In the genomic region with DNA sequence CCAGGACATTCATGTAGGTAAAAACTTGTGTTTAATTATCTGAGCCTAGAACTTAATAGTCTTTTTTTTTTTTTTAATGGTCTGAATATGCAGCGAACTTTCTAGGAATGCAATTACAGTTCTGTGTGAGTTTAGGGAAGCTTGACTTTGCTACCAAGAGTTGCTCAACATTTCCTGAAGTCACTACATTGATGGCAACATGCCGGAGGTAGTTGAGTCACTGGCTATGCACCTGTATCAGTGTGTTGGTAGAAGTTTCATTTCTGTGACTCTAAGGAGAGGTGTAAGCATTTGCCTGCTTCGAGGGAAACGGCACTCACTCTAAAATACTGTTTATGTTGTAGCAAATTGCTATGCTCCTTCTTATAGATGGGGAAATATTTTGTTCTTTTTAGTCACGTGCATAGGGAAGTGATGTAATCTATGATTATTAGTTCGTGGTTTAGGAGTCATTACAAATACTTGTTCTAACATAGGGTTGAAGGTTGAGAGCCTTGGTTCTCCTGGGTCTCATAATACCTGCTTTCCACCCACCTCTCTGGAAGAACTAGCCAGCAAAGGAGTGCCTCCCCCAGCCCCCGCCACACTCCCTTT, we compare ENCODE assay signal across 8 mouse cellular contexts. TPM values are rescaled to one million over a fixed set of nuclear protein-coding genes. Genes with fewer than 3 reads are reported as not detected.
DNase-seq lines count a peak whose midpoint lies in the region; ATAC-seq and TF ChIP-seq lines count a peak whose summit lies in the region.

No protein-coding gene starts in this region.

- in situ Hi-C loops in ES-E14 (cut with MboI; ENCODE audit: low sequenced_read_pairs in 2 of 2, unreplicated experiment in 2 of 2): no loop called here

- H3K4me1 ChIP-seq in ES-E14 (ENCODE audit: control insufficient read depth in 2 of 2, insufficient read depth in 2 of 2, low read length in 2 of 2, poor library complexity in 1 of 2): peaks cover 2 to 9% of the 10 kb centered on the region in 2 experiments; a peak in 2 of 4 replicates
- peaks cover 24% of the 10 kb centered on the region for H3K4me1 ChIP-seq in hindbrain, embryonic 12.5 days
- peaks cover 28% of the 10 kb centered on the region for H3K4me1 ChIP-seq in megakaryocyte, embryonic 14.5 days

- no peak overlapping the region for H3K4me3 ChIP-seq in C2C12 (ENCODE audit: insufficient read depth, poor library complexity, severe bottlenecking)
- peak overlapping the region; percentile 92 to 97; a peak in 3 of 4 replicates for H3K4me3 ChIP-seq in ES-E14 (ENCODE audit: insufficient read depth in 1 of 2, low read depth in 1 of 2, low read length in 2 of 2, poor library complexity in 1 of 2, severe bottlenecking in 1 of 2)
- peak overlapping the region; percentile 90 for H3K4me3 ChIP-seq in hindbrain, embryonic 12.5 days
- H3K4me3 ChIP-seq in megakaryocyte, embryonic 14.5 days (replicated peaks): peak overlapping the region; percentile 95

- H3K27ac ChIP-seq in ES-E14 (ENCODE audit: insufficient read depth, low read depth, low read length, poor library complexity, severe bottlenecking): peak overlapping the region; percentile 76; the same call in 1 of the 2 replicates
- H3K27ac ChIP-seq in hindbrain, embryonic 12.5 days: peak overlapping the region; percentile 96

- peak overlapping the region; percentile 69 for H3K4me2 ChIP-seq in hindbrain, embryonic 12.5 days (replicated peaks)

- H3K27me3 ChIP-seq in C2C12 (ENCODE audit: control insufficient read depth, insufficient read depth, insufficient read length): no peaks in the 10 kb centered on the region
- peaks cover 6% of the 10 kb centered on the region for H3K27me3 ChIP-seq in hindbrain, embryonic 12.5 days
- H3K27me3 ChIP-seq in megakaryocyte, embryonic 14.5 days (replicated peaks): peaks cover 38% of the 10 kb centered on the region

- H3K36me3 ChIP-seq in C2C12 (ENCODE audit: control insufficient read depth, insufficient read depth) (peaks cover 4% of the 10 kb centered on the region), ES-E14 (ENCODE audit: control insufficient read depth, insufficient read depth, low read length, poor library complexity, severe bottlenecking) (peaks cover 6% of the 10 kb centered on the region)
- H3K36me3 ChIP-seq in hindbrain, embryonic 12.5 days: no peaks in the 10 kb centered on the region
- H3K36me3 ChIP-seq in megakaryocyte, embryonic 14.5 days (replicated peaks; ENCODE audit: low read length): no peaks in the 10 kb centered on the region

- 83% methylated on average over 7 of the region's 7 CpGs for WGBS in hindbrain, embryonic 12.5 days

- H3K79me2 ChIP-seq in C2C12 (ENCODE audit: control insufficient read depth, insufficient read depth): no peaks in the 10 kb centered on the region

- H3ac ChIP-seq in C2C12 (ENCODE audit: control insufficient read depth, insufficient read length, low read depth): no peak overlapping the region

- no peaks in the 10 kb centered on the region for H3K79me3 ChIP-seq in C2C12 (ENCODE audit: low read depth)

- ATAC-seq in hindbrain, embryonic 12.5 days (ENCODE audit: low FRiP score): no peak

- H3K9me3 ChIP-seq in ES-E14 (ENCODE audit: control insufficient read depth, insufficient read depth, low read depth, low read length): no peaks in the 10 kb centered on the region
- H3K9me3 ChIP-seq in hindbrain, embryonic 12.5 days (replicated peaks): no peaks in the 10 kb centered on the region
- no peaks in the 10 kb centered on the region for H3K9me3 ChIP-seq in megakaryocyte, embryonic 14.5 days

- H3K9ac ChIP-seq in ES-E14 (ENCODE audit: insufficient read depth, low read depth, low read length, poor library complexity, severe bottlenecking): peak overlapping the region; percentile 74; the same call in 1 of the 2 replicates
- peak overlapping the region; percentile 98 for H3K9ac ChIP-seq in hindbrain, embryonic 12.5 days

- no peak for TF ChIP-seq CTCF in C2C12 (IDR thresholded peaks at IDR 0.05; ENCODE audit: control insufficient read depth, insufficient read depth, insufficient read length)

- DNase-seq in ES-E14 (ENCODE audit: low read depth, low spot score): no peak
- no peak for DNase-seq in testis, postnatal 10 days (ENCODE audit: low spot score)
- no peak for DNase-seq in urinary bladder, postnatal 25 days (ENCODE audit: low spot score)
- DNase-seq in spleen, postnatal 14 days (ENCODE audit: low spot score in 2 of 2): no peak
- DNase-seq in adipocyte (ENCODE audit: low spot score): no peak

TF ChIP-seq in C2C12, 6 proteins besides CTCF, POLR2A, EP300 and RAD21:
- TF ChIP-seq MAX (IDR thresholded peaks at IDR 0.05) (no peak), CEBPB (IDR thresholded peaks at IDR 0.05; ENCODE audit: low read depth) (peak; percentile 43)

TF ChIP-seq in ES-E14, 5 proteins besides CTCF, POLR2A, EP300 and RAD21:
- TF ChIP-seq CHD2 (IDR thresholded peaks at IDR 0.05; ENCODE audit: low read depth, low read length) (no peak), MAFK (IDR thresholded peaks at IDR 0.05; ENCODE audit: insufficient read depth, low read depth, low read length) (no peak), HCFC1 (IDR thresholded peaks at IDR 0.05; ENCODE audit: borderline replicate concordance, insufficient read depth, low read length) (no peak), ZNF384 (IDR thresholded peaks at IDR 0.05; ENCODE audit: low read depth, low read length) (no peak), ZC3H11A (IDR thresholded peaks at IDR 0.05; ENCODE audit: borderline replicate concordance, low read depth, low read length) (no peak)

RNA-seq across cellular contexts. Expression of a gene that starts 1.0 kb away (rescaled TPM):
- 6.1 TPM for polyA plus RNA-seq in C2C12 (2012; fragmentation: generic; extraction: Trizol)
- 60.9 and 106 TPM in 2 replicates for total RNA-seq in ES-E14 (2012; rRNA removed)
- 41.8 and 42.1 TPM in 2 replicates for polyA plus RNA-seq in hindbrain, embryonic 12.5 days (2016; fragmentation: Nextera tagmentation; extraction: Ambion mirVana)
- 1.6 and 1.7 TPM in 2 replicates for polyA plus RNA-seq in megakaryocyte, embryonic 14.5 days (2012; ENCODE audit: insufficient read depth, low replicate concordance)

RNA-seq across cellular contexts. Expression of a gene that starts 21.6 kb away (rescaled TPM):
- 0.02 TPM for polyA plus RNA-seq in C2C12 (2012; fragmentation: generic; extraction: Trizol)
- total RNA-seq in ES-E14 (2012; rRNA removed): 0.62 and 0.85 TPM in 2 replicates
- 0.85 and 1.3 TPM in 2 replicates for polyA plus RNA-seq in hindbrain, embryonic 12.5 days (2016; fragmentation: Nextera tagmentation; extraction: Ambion mirVana)
- not detected in 2 replicates for polyA plus RNA-seq in megakaryocyte, embryonic 14.5 days (2012; ENCODE audit: insufficient read depth, low replicate concordance)

RNA-seq across cellular contexts. Expression of a gene that starts 43.6 kb away (rescaled TPM):
- not detected for polyA plus RNA-seq in C2C12 (2012; fragmentation: generic; extraction: Trizol)
- total RNA-seq in ES-E14 (2012; rRNA removed): 0.11 and 0.22 TPM in 2 replicates
- 0.18 TPM in 1 of 2 replicates, not detected in the other for polyA plus RNA-seq in hindbrain, embryonic 12.5 days (2016; fragmentation: Nextera tagmentation; extraction: Ambion mirVana)
- polyA plus RNA-seq in megakaryocyte, embryonic 14.5 days (2012; ENCODE audit: insufficient read depth, low replicate concordance): not detected in 2 replicates

RNA-seq across cellular contexts. Expression of a gene that starts 43.8 kb away (rescaled TPM):
- polyA plus RNA-seq in C2C12 (2012; fragmentation: generic; extraction: Trizol): 11.6 TPM
- 360 and 437 TPM in 2 replicates for total RNA-seq in ES-E14 (2012; rRNA removed)
- 208 and 223 TPM in 2 replicates for polyA plus RNA-seq in hindbrain, embryonic 12.5 days (2016; fragmentation: Nextera tagmentation; extraction: Ambion mirVana)
- 3.5 TPM in 1 of 2 replicates, not detected in the other for polyA plus RNA-seq in megakaryocyte, embryonic 14.5 days (2012; ENCODE audit: insufficient read depth, low replicate concordance)

RNA-seq across cellular contexts. Expression of a gene that starts 53.3 kb away (rescaled TPM):
- not detected for polyA plus RNA-seq in C2C12 (2012; fragmentation: generic; extraction: Trizol)
- total RNA-seq in ES-E14 (2012; rRNA removed): 0.11 and 0.13 TPM in 2 replicates
- polyA plus RNA-seq in hindbrain, embryonic 12.5 days (2016; fragmentation: Nextera tagmentation; extraction: Ambion mirVana): 0.05 TPM in 1 of 2 replicates, not detected in the other
- polyA plus RNA-seq in megakaryocyte, embryonic 14.5 days (2012; ENCODE audit: insufficient read depth, low replicate concordance): not detected in 2 replicates
